Mouse (Mus musculus) intestine, embryonic 14.5 days (tissue): ENCODE measurements at regions not wholly inside any gene's neighbourhood (a gene's known extent, or its start where the extent isn't known, plus 50 kb on each side); places are given as distances from the start of the nearest gene placed in this dataset.

Source experiments
- ATAC-seq: fragments of 200-750 bp; cut with Nextera tagmentation; replicated peaks from 2 replicates; pipeline ENCODE4 v1.8.0; 2017; ENCODE audit warnings: low read depth, moderate number of reproducible peaks, moderate TSS enrichment, moderate library complexity; ENCODE audit not compliant: low FRiP score, low TSS enrichment
- DNase-seq: peaks from one replicate; pipeline ENCODE4 v3.0.0-alpha.2; 2018; ENCODE audit warnings: low spot score
- H3K27ac ChIP-seq: fragments of 300-500 bp; sonication (generic); 2 replicates; pipeline ENCODE4 v1.5.1; 2014; ENCODE audit warnings: low read depth, mild to moderate bottlenecking, control low read depth
- H3K27me3 ChIP-seq: fragments of 300-500 bp; sonication (generic); replicated peaks from 2 replicates; pipeline ENCODE4 v1.6.1; 2014; ENCODE audit warnings: low read length, control low read depth; ENCODE audit not compliant: control insufficient read depth, insufficient read depth
- H3K36me3 ChIP-seq: fragments of 300-500 bp; sonication (generic); 2 replicates; pipeline ENCODE4 v1.6.1; 2014; ENCODE audit warnings: low read length, control low read depth; ENCODE audit not compliant: control insufficient read depth, insufficient read depth
- H3K4me1 ChIP-seq: fragments of 300-500 bp; sonication (generic); replicated peaks from 2 replicates; pipeline ENCODE4 v1.6.1; 2014; ENCODE audit warnings: low read length, control low read depth, mixed read lengths; ENCODE audit not compliant: control insufficient read depth, insufficient read depth
- H3K4me2 ChIP-seq: fragments of 300-500 bp; sonication (generic); 2 replicates; pipeline ENCODE4 v1.6.1; 2014; ENCODE audit warnings: low read length
- H3K4me3 ChIP-seq: fragments of 300-500 bp; sonication (generic); 2 replicates; pipeline ENCODE4 v1.5.1; 2014; ENCODE audit warnings: low read depth, low read length, control low read depth, mixed read lengths
- H3K9ac ChIP-seq: fragments of 300-500 bp; sonication (generic); 2 replicates; pipeline ENCODE4 v1.6.1; 2014; ENCODE audit warnings: mild to moderate bottlenecking, low read length
- H3K9me3 ChIP-seq: fragments of 300-500 bp; sonication (generic); 2 replicates; pipeline ENCODE4 v1.6.1; 2016; ENCODE audit warnings: low read length, control low read depth; ENCODE audit not compliant: control insufficient read depth
- whole genome bisulfite sequencing: fragments of 180-500 bp; shearing (Covaris S2); extraction: QIAGEN DNeasy Blood & Tissue Kit; methylation state at CpG from one replicate; pipeline ENCODE4 v1.1.7; 2014; 5-methylcytosine and 5-hydroxymethylcytosine counted together

DNA sequence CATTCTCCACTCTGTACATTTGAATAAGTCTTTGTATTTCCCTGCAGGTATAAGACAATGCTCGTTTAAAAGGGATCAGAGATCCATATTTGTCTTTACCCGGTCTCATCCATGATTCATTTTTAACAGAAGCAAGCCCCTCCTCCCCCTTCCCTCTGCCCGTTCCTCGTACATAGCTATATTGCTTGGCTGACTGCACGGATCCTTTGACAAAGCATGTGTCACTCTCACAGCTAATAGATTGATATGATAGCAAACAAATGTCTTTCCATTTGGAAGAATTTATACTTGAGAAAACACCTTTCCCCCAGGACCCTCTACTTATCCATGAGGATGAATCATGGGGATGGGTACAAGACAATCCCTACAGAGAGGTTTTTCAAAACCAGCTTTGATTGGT is 160.1 kb downstream of the Gm19935 start:
- no peaks in the 10 kb centered on the region for H3K4me1 ChIP-seq
- H3K9me3 ChIP-seq: 0 out of 2 replicates have a peak, but pooled peaks cover 3% of the 10 kb centered on the region
- no peaks in the 10 kb centered on the region for H3K36me3 ChIP-seq
- no peak overlapping the region for H3K9ac ChIP-seq
- H3K27me3 ChIP-seq: no peaks in the 10 kb centered on the region
- no peak overlapping the region for H3K4me2 ChIP-seq
- H3K4me3 ChIP-seq: no peak overlapping the region
- no peak for ATAC-seq
- WGBS: 78% methylated on average over 5 of the region's 5 CpGs
- H3K27ac ChIP-seq: no peak overlapping the region
- no peak for DNase-seq

DNA sequence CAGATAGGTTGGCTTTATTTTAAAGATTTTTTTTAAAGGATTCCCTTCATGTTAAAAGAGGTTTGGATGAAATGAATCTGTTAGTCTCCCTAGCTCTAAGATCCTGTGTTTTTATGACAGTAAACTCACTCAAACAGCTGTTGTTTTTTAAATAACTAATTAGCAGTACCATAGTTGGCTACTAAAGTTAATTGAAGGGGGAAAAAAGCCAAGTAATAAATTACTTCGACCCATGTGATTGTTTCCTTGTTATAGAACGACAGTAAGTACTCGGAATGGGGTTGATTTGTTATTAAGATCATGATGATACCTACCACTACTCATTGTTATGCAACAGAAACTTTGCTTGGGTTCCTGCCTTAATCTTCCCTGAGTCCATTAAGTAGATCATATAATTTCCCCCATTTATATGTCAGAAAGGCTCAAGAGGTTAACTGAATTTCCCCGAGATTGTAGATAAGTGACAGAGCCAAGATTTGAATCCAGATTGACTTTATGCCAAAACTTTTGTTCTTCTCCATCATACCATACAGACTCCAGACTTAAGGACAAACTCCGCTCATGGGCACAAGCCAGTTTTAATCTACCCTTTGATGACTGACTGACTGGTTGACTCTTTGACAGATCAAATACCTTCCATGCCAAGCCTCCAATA is 160.6 kb downstream of the Gm19935 start:
- Histone ChIP-seq H3K9ac (no peak overlapping the region), H3K36me3 (no peaks in the 10 kb centered on the region), H3K4me3 (no peak overlapping the region), H3K27ac (no peak overlapping the region), H3K4me1 (no peaks in the 10 kb centered on the region), H3K9me3 (no peaks in the 10 kb centered on the region), H3K4me2 (no peak overlapping the region), H3K27me3 (no peaks in the 10 kb centered on the region)
- 76% methylated on average over 5 of the region's 5 CpGs for WGBS
- ATAC-seq: no peak
- no peak for DNase-seq

DNA sequence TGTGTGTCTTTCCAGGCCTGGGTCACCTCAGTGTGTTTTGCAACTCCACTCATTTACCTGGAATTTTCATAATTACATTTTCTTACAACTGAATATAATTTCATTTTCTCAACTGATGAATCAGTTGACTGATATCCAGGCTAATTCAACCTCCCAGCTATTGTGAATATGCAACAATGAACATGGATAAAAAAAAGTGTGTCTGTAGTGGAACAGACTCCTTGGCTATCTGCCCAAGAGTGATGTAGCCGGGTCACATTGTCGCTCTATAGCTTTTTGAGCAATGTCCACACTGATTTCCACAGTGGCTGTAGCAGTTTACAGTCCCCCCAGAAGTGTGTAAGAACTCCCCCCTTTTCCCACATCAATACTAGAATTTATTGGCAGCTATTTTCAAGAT is 162.4 kb downstream of the Gm19935 start:
- WGBS: 81% methylated on average over 2 of the region's 2 CpGs
- Histone ChIP-seq H3K4me2 (no peak overlapping the region), H3K27ac (no peak overlapping the region), H3K27me3 (no peaks in the 10 kb centered on the region), H3K4me3 (no peak overlapping the region), H3K9me3 (no peaks in the 10 kb centered on the region), H3K4me1 (no peaks in the 10 kb centered on the region), H3K9ac (no peak overlapping the region), H3K36me3 (no peaks in the 10 kb centered on the region)
- ATAC-seq (no peak), DNase-seq (no peak)

DNA sequence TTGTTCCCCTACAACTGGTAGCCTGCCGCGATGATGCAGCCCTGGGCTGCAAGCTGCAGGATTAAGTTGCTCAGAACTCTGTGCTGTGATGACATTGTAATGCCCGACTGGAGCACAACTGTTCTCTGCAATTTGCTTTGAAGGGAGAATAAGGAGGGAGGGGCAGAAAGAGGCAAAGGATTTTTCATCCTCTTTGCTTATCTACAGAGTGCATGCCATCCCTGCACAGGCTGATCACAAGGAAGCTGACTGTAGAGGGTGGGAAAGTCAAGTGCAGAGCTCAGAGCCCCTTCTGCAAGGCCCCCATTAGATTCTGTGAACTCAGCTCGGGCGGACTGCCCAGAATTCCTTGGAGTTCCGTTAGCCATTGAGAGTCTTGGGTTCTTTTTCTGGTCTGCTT is 174.8 kb downstream of the Gm19935 start:
- no peak overlapping the region for H3K4me2 ChIP-seq
- no peaks in the 10 kb centered on the region for H3K9me3 ChIP-seq
- H3K27ac ChIP-seq: no peak overlapping the region
- no peak overlapping the region for H3K9ac ChIP-seq
- ATAC-seq (no peak), DNase-seq (no peak)
- no peak overlapping the region for H3K4me3 ChIP-seq
- 53% methylated on average over 6 of the region's 6 CpGs for WGBS
- H3K27me3 ChIP-seq: 0 out of 2 replicates have a peak, but pooled peaks cover 3% of the 10 kb centered on the region
- no peaks in the 10 kb centered on the region for H3K36me3 ChIP-seq
- no peaks in the 10 kb centered on the region for H3K4me1 ChIP-seq

DNA sequence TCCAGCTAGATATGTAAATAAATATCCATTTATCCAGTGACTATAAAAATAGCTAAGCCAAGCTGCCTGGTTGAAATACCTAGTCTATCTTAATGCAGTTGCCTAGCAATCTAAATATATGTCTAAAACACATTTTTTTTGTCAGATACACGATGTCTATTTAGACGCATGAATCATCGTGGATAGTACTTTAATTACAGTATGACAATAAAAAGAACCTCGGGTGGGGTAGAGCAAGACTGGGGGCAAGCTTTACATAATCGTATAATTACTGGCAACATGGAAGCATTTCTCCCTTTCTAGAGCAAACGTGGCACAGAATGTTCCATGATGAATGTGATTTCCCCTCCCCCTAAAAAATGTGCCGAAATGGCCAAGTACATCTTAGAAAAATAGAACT is 180.4 kb downstream of the Gm19935 start:
- DNase-seq (no peak), ATAC-seq (no peak)
- Histone ChIP-seq H3K4me1 (0 out of 2 replicates have a peak, but pooled peaks cover 7% of the 10 kb centered on the region), H3K9ac (no peak overlapping the region), H3K9me3 (no peaks in the 10 kb centered on the region), H3K4me2 (no peak overlapping the region), H3K27me3 (no peaks in the 10 kb centered on the region), H3K27ac (no peak overlapping the region), H3K36me3 (no peaks in the 10 kb centered on the region), H3K4me3 (no peak overlapping the region)
- WGBS: 74% methylated on average over 7 of the region's 7 CpGs

DNA sequence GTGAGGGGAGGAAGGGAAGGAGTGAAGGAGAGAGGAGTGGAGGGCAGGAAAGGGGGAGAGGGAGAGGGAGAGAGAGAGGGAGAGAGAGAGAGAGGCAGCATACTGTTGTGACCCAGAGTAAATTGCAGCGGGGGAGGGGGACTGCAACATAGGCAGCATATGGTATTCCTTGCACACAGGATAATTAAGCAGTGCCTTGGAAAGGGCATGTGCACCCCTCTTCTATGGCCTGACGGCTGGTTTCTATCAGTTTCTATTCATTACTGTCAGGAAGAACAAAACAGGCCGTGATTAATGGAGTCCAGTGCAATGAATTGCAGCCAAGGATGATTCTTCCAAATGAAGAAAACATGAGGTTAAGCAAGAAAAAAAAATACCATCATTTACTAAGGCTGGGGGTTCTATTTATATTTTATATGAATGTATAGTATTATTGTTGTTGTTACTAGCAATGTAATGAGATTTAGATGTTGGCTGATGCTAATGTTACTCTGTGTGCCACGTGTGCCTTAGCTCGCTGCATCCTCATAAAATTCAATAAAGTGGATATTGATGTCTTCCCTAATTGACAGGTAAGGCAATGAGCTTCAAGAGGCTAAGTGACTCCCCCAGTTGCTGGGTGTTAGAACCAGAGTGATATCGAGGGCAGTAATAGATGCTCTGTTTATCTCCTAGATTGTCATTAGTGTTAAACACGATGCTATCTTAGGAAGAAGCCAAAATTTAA is 181.3 kb downstream of the Gm19935 start:
- ATAC-seq (no peak), DNase-seq (no peak)
- WGBS: 32% methylated on average over 7 of the region's 7 CpGs
- Histone ChIP-seq H3K36me3 (no peaks in the 10 kb centered on the region), H3K9ac (no peak overlapping the region), H3K27me3 (no peaks in the 10 kb centered on the region), H3K4me2 (no peak overlapping the region), H3K4me3 (no peak overlapping the region), H3K4me1 (0 out of 2 replicates have a peak, but pooled peaks cover 7% of the 10 kb centered on the region), H3K27ac (no peak overlapping the region), H3K9me3 (no peaks in the 10 kb centered on the region)

DNA sequence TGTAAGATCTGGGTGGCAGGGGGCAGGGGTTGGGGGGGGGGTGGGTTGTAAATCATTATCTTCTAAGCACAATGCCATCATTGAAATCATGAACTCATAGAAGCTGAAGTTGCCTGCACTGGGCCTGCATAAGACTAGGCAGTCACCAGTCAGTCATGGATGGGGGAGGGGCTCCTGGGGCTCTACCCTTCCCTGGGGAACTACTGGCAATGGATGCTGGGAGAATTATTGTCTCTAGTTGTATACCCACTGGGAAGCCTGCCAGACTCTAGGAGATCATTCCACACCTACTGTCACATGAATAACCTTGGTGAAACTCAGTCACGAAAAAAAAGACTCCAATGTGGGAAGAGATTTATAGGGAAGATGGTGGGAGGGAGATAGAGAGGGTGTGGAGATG is 186.4 kb downstream of the Gm19935 start:
- H3K9ac ChIP-seq: no peak overlapping the region
- ATAC-seq (no peak), DNase-seq (no peak)
- no peak overlapping the region for H3K4me2 ChIP-seq
- no peaks in the 10 kb centered on the region for H3K27me3 ChIP-seq
- H3K4me3 ChIP-seq: no peak overlapping the region
- no peak overlapping the region for H3K27ac ChIP-seq
- no peaks in the 10 kb centered on the region for H3K36me3 ChIP-seq
- 0 out of 2 replicates have a peak, but pooled peaks cover under 1% of the 10 kb centered on the region for H3K4me1 ChIP-seq
- WGBS: 69% methylated on average over 1 of the region's 1 CpGs
- H3K9me3 ChIP-seq: no peaks in the 10 kb centered on the region

DNA sequence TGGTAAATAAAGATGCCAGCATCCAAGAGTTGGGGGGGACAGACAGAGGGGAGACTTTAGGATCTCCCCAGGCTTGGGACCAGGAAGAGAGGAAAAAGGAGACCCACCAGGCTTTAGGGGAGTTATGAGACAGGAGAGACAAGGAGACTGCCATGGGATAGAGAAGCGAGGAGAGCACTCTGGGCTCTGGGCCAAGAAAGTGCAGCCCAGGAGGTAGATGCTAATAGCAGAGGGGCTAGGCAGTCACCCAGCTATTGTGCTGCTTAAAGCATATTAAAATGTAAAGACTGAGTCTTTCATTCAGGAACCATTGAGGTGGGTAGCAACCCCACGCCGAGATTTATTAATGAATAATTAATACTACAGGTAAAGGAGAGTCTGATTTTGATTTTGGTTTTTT is 208.8 kb downstream of the Gm19935 start:
- ATAC-seq (no peak), DNase-seq (no peak)
- Histone ChIP-seq H3K4me1 (no peaks in the 10 kb centered on the region), H3K9ac (no peak overlapping the region), H3K9me3 (no peaks in the 10 kb centered on the region), H3K4me2 (no peak overlapping the region), H3K27me3 (no peaks in the 10 kb centered on the region), H3K27ac (no peak overlapping the region), H3K36me3 (no peaks in the 10 kb centered on the region), H3K4me3 (no peak overlapping the region)
- WGBS: 72% methylated on average over 3 of the region's 3 CpGs
